8 mouse cellular contexts compared by ENCODE assay signal in genomic region chr7:141392552-141393222, GRCm38 (mm10). TPM values are rescaled to one million over a fixed set of nuclear protein-coding genes. Genes with fewer than 3 reads are reported as not detected.
DNase-seq lines count a peak whose midpoint lies in the region; ATAC-seq and TF ChIP-seq lines count a peak whose summit lies in the region.

No protein-coding gene starts in this region.

- H3K27me3 ChIP-seq in heart, adult 2 months (ENCODE audit: control insufficient read depth, insufficient read depth, low read length) = no peaks in the 10 kb centered on the region
- no peaks in the 10 kb centered on the region; the same call in 1 of the 2 replicates for H3K27me3 ChIP-seq in forebrain, postnatal 0 days (ENCODE audit: insufficient read depth, low read length)
- no peaks in the 10 kb centered on the region for H3K27me3 ChIP-seq in liver, postnatal 0 days (ENCODE audit: insufficient read depth, low read length)
- H3K27me3 ChIP-seq in stomach, postnatal 0 days (ENCODE audit: control insufficient read depth, insufficient read depth, low read length) = no peaks in the 10 kb centered on the region

- WGBS in heart, adult 2 months = 19% methylated on average over 9 of the region's 9 CpGs
- WGBS in forebrain, postnatal 0 days = 11% methylated on average over 9 of the region's 9 CpGs
- WGBS in liver, postnatal 0 days (ENCODE audit: insufficient replicate concordance) = 18% methylated on average over 9 of the region's 9 CpGs
- 18% methylated on average over 9 of the region's 9 CpGs for WGBS in stomach, postnatal 0 days

- DNase-seq in heart, adult 2 months = no peak
- no peak for DNase-seq in heart, postnatal 4 days
- peak; percentile 75 for DNase-seq in Muller cell, postnatal 12 days (ENCODE audit: inconsistent ontology term)
- DNase-seq in forebrain, postnatal 0 days = no peak
- no peak for DNase-seq in liver, postnatal 0 days
- no peak for DNase-seq in stomach, postnatal 0 days (ENCODE audit: low spot score)
- DNase-seq in left cerebral cortex, postnatal 25 days (ENCODE audit: low spot score in 2 of 2) = no peak
- DNase-seq in right cerebral cortex, adult 18-20 months = no peak

- peaks cover 2% of the 10 kb centered on the region for H3K79me2 ChIP-seq in heart, adult 2 months (replicated peaks; ENCODE audit: control insufficient read depth, insufficient read depth, low read length)

- H3K36me3 ChIP-seq in heart, adult 2 months (ENCODE audit: control insufficient read depth, insufficient read depth, low read length) = no peaks in the 10 kb centered on the region
- H3K36me3 ChIP-seq in forebrain, postnatal 0 days (ENCODE audit: insufficient read depth) = peaks cover 15% of the 10 kb centered on the region
- H3K36me3 ChIP-seq in liver, postnatal 0 days (replicated peaks; ENCODE audit: insufficient read depth, low read length) = peaks cover 16% of the 10 kb centered on the region
- H3K36me3 ChIP-seq in stomach, postnatal 0 days (ENCODE audit: control insufficient read depth, insufficient read depth, low read length) = peaks cover 2% of the 10 kb centered on the region; the same call in 1 of the 2 replicates

- TF ChIP-seq EP300 in heart, adult 2 months (IDR thresholded peaks at IDR 0.05; ENCODE audit: insufficient read depth, low read depth, low read length) = no peak
- TF ChIP-seq EP300 in liver, postnatal 0 days (IDR thresholded peaks at IDR 0.05; ENCODE audit: low read depth) = peak; percentile 92
- no peak for TF ChIP-seq EP300 in stomach, postnatal 0 days (optimal IDR thresholded peaks at IDR 0.05)

- H3K4me2 ChIP-seq in forebrain, postnatal 0 days (ENCODE audit: low read depth) = peak overlapping the region; percentile 96
- peak overlapping the region; percentile 92 for H3K4me2 ChIP-seq in liver, postnatal 0 days (ENCODE audit: low read depth, low read length)
- H3K4me2 ChIP-seq in stomach, postnatal 0 days (replicated peaks; ENCODE audit: low read depth) = peak overlapping the region; percentile 88

- peak overlapping the region; percentile 81 for H3K27ac ChIP-seq in heart, adult 2 months
- H3K27ac ChIP-seq in forebrain, postnatal 0 days (ENCODE audit: low read depth, low read length) = no peak overlapping the region
- peak overlapping the region; percentile 95 for H3K27ac ChIP-seq in liver, postnatal 0 days (ENCODE audit: low read depth)
- peak overlapping the region; percentile 87 for H3K27ac ChIP-seq in stomach, postnatal 0 days (replicated peaks)

- no peaks in the 10 kb centered on the region for H3K9me3 ChIP-seq in forebrain, postnatal 0 days (ENCODE audit: low read length)
- no peaks in the 10 kb centered on the region for H3K9me3 ChIP-seq in liver, postnatal 0 days (ENCODE audit: low read length)
- H3K9me3 ChIP-seq in stomach, postnatal 0 days (ENCODE audit: control insufficient read depth, low read length) = no peaks in the 10 kb centered on the region

- H3K9ac ChIP-seq in heart, adult 2 months (ENCODE audit: low read depth, low read length) = peak overlapping the region; percentile 58
- H3K9ac ChIP-seq in forebrain, postnatal 0 days = peak overlapping the region; percentile 58
- H3K9ac ChIP-seq in liver, postnatal 0 days (replicated peaks) = peak overlapping the region; percentile 75
- peak overlapping the region; percentile 67 for H3K9ac ChIP-seq in stomach, postnatal 0 days (ENCODE audit: low read length)

- intact Hi-C loops in heart, adult 2 months (cut with DNase I) = loop anchor here (5.0 kb wide), 1 partner anchor 135 kb away; no protein-coding TSS in a partner anchor
- intact Hi-C loops in left cerebral cortex, postnatal 25 days (cut with DNase I) = no loop called here

- H3K4me1 ChIP-seq in heart, adult 2 months (ENCODE audit: control insufficient read depth, insufficient read depth, low read length) = peaks cover 9% of the 10 kb centered on the region
- H3K4me1 ChIP-seq in forebrain, postnatal 0 days (ENCODE audit: insufficient read depth) = peaks cover 7% of the 10 kb centered on the region
- H3K4me1 ChIP-seq in liver, postnatal 0 days (ENCODE audit: insufficient read depth) = peaks cover 36% of the 10 kb centered on the region
- 0 out of 2 replicates have a peak, but pooled peaks cover 3% of the 10 kb centered on the region for H3K4me1 ChIP-seq in stomach, postnatal 0 days (replicated peaks; ENCODE audit: control insufficient read depth, insufficient read depth)

- ATAC-seq in forebrain, postnatal 0 days = no peak; the same call in 1 of the 2 replicates
- ATAC-seq in liver, postnatal 0 days = peak; percentile 44
- ATAC-seq in stomach, postnatal 0 days (ENCODE audit: low FRiP score, low TSS enrichment) = peak; percentile 45

- TF ChIP-seq CTCF in heart, adult 2 months (IDR thresholded peaks at IDR 0.05) = no peak
- no peak for TF ChIP-seq CTCF in forebrain, postnatal 0 days (IDR thresholded peaks at IDR 0.05; ENCODE audit: low read depth)
- no peak for TF ChIP-seq CTCF in liver, postnatal 0 days (IDR thresholded peaks at IDR 0.05; ENCODE audit: low read depth)
- TF ChIP-seq CTCF in stomach, postnatal 0 days (IDR thresholded peaks at IDR 0.05; ENCODE audit: low read depth) = no peak

- no peak for TF ChIP-seq POLR2A in heart, adult 2 months (IDR thresholded peaks at IDR 0.05; ENCODE audit: insufficient read depth, low read depth, low read length)

- H3K4me3 ChIP-seq in heart, adult 2 months = peak overlapping the region; percentile 86
- peak overlapping the region; percentile 60 for H3K4me3 ChIP-seq in forebrain, postnatal 0 days (ENCODE audit: low read depth, low read length)
- H3K4me3 ChIP-seq in liver, postnatal 0 days (ENCODE audit: low read depth, low read length) = peak overlapping the region; percentile 66
- H3K4me3 ChIP-seq in stomach, postnatal 0 days (ENCODE audit: low read depth, low read length) = peak overlapping the region; percentile 68

RNA-seq across cellular contexts. Expression of gene Taldo1, which starts 0.7 kb away (rescaled TPM):
- total RNA-seq in heart, adult 2 months (2021) = 100 to 1,000 TPM; 110 to 116 TPM
- polyA plus RNA-seq in heart, adult 2 months (2012; rRNA removed) = 132 and 135 TPM in 2 replicates
- total RNA-seq in heart, postnatal 4 days (2021) = 100 to 1,000 TPM; 126 to 134 TPM
- total RNA-seq in forebrain, postnatal 0 days (2014; rRNA removed) = 224 and 297 TPM in 2 replicates
- polyA plus RNA-seq in forebrain, postnatal 0 days (2015; fragmentation: Nextera tagmentation; extraction: Ambion mirVana) = 304 and 352 TPM in 2 replicates
- polyA plus RNA-seq in liver, postnatal 0 days (2015; fragmentation: Nextera tagmentation; extraction: Ambion mirVana) = 246 and 265 TPM in 2 replicates
- 459 and 468 TPM in 2 replicates for polyA plus RNA-seq in stomach, postnatal 0 days (2015; fragmentation: Nextera tagmentation; extraction: Ambion mirVana)
- 100 to 1,000 TPM; 103 TPM for total RNA-seq in left cerebral cortex, postnatal 25 days (2021)

RNA-seq across cellular contexts. Expression of gene Gatd1, which starts 21.2 kb away (rescaled TPM):
- total RNA-seq in heart, adult 2 months (2021) = 10 to 100 TPM; 13.4 to 14.9 TPM
- polyA plus RNA-seq in heart, adult 2 months (2012; rRNA removed) = 23.4 and 29.5 TPM in 2 replicates
- total RNA-seq in heart, postnatal 4 days (2021) = 10 to 100 TPM; 12.5 to 12.9 TPM
- 58.9 and 65.0 TPM in 2 replicates for total RNA-seq in forebrain, postnatal 0 days (2014; rRNA removed)
- polyA plus RNA-seq in forebrain, postnatal 0 days (2015; fragmentation: Nextera tagmentation; extraction: Ambion mirVana) = 50.5 and 56.0 TPM in 2 replicates
- polyA plus RNA-seq in liver, postnatal 0 days (2015; fragmentation: Nextera tagmentation; extraction: Ambion mirVana) = 17.4 and 18.2 TPM in 2 replicates
- polyA plus RNA-seq in stomach, postnatal 0 days (2015; fragmentation: Nextera tagmentation; extraction: Ambion mirVana) = 30.8 and 33.8 TPM in 2 replicates
- 10 to 100 TPM; 41.3 to 48.4 TPM for total RNA-seq in left cerebral cortex, postnatal 25 days (2021)

RNA-seq across cellular contexts. Expression of gene Cend1, which starts 36.6 kb away (rescaled TPM):
- total RNA-seq in heart, adult 2 months (2021) = 1 to 10 TPM; 1.0 to 1.4 TPM
- polyA plus RNA-seq in heart, adult 2 months (2012; rRNA removed) = 1.8 and 2.6 TPM in 2 replicates
- 1 to 10 TPM; 1.5 to 1.6 TPM for total RNA-seq in heart, postnatal 4 days (2021)
- 83.3 and 94.7 TPM in 2 replicates for total RNA-seq in forebrain, postnatal 0 days (2014; rRNA removed)
- polyA plus RNA-seq in forebrain, postnatal 0 days (2015; fragmentation: Nextera tagmentation; extraction: Ambion mirVana) = 111 and 125 TPM in 2 replicates
- not detected in 2 replicates for polyA plus RNA-seq in liver, postnatal 0 days (2015; fragmentation: Nextera tagmentation; extraction: Ambion mirVana)
- 2.0 and 2.5 TPM in 2 replicates for polyA plus RNA-seq in stomach, postnatal 0 days (2015; fragmentation: Nextera tagmentation; extraction: Ambion mirVana)
- total RNA-seq in left cerebral cortex, postnatal 25 days (2021) = 100 to 1,000 TPM; 288 to 314 TPM

RNA-seq across cellular contexts. Expression of gene Slc25a22, which starts 45.0 kb away (rescaled TPM):
- 10 to 100 TPM; 55.8 to 72.6 TPM for total RNA-seq in heart, adult 2 months (2021)
- polyA plus RNA-seq in heart, adult 2 months (2012; rRNA removed) = 85.8 and 88.9 TPM in 2 replicates
- 10 to 100 TPM; 30.5 to 32.3 TPM for total RNA-seq in heart, postnatal 4 days (2021)
- total RNA-seq in forebrain, postnatal 0 days (2014; rRNA removed) = 115 and 141 TPM in 2 replicates
- polyA plus RNA-seq in forebrain, postnatal 0 days (2015; fragmentation: Nextera tagmentation; extraction: Ambion mirVana) = 106 and 132 TPM in 2 replicates
- polyA plus RNA-seq in liver, postnatal 0 days (2015; fragmentation: Nextera tagmentation; extraction: Ambion mirVana) = 38.4 and 41.6 TPM in 2 replicates
- 17.2 and 17.6 TPM in 2 replicates for polyA plus RNA-seq in stomach, postnatal 0 days (2015; fragmentation: Nextera tagmentation; extraction: Ambion mirVana)
- total RNA-seq in left cerebral cortex, postnatal 25 days (2021) = 100 to 1,000 TPM; 292 to 311 TPM

RNA-seq across cellular contexts. Expression of gene Pidd1, which starts 51.1 kb away (rescaled TPM):
- under 1 TPM; 0.37 to 0.70 TPM for total RNA-seq in heart, adult 2 months (2021)
- polyA plus RNA-seq in heart, adult 2 months (2012; rRNA removed) = 1.8 and 2.0 TPM in 2 replicates
- 1 to 10 TPM; 5.9 to 6.4 TPM for total RNA-seq in heart, postnatal 4 days (2021)
- total RNA-seq in forebrain, postnatal 0 days (2014; rRNA removed) = 2.0 and 2.2 TPM in 2 replicates
- polyA plus RNA-seq in forebrain, postnatal 0 days (2015; fragmentation: Nextera tagmentation; extraction: Ambion mirVana) = 2.3 and 2.4 TPM in 2 replicates
- polyA plus RNA-seq in liver, postnatal 0 days (2015; fragmentation: Nextera tagmentation; extraction: Ambion mirVana) = 3.6 and 4.3 TPM in 2 replicates
- 1.8 and 2.0 TPM in 2 replicates for polyA plus RNA-seq in stomach, postnatal 0 days (2015; fragmentation: Nextera tagmentation; extraction: Ambion mirVana)
- under 1 TPM; 0.64 to 0.96 TPM for total RNA-seq in left cerebral cortex, postnatal 25 days (2021)

Comparison
In these comparisons a context has a peak if more than half of its experiments do, and no peak if none do; other contexts are left out.
1. RNA of gene Cend1, which starts 36.6 kb away (total RNA-seq): 288 to 314 TPM in left cerebral cortex, postnatal 25 days and 83.3 to 94.7 TPM in forebrain, postnatal 0 days; 1.5 to 1.6 TPM in heart, postnatal 4 days and 1.0 to 1.4 TPM in heart, adult 2 months; every median in the first group is over 10 times any median in the second.
2. Peak in every context shown above with its lines, with median percentiles within 50 percentile points of each other: H3K4me3 ChIP-seq, H3K9ac ChIP-seq and H3K4me2 ChIP-seq.